Mouse (Mus musculus) liver, embryonic 14.5 days (tissue): ENCODE results near the gene Fam219a. TPM values are rescaled to one million over a fixed set of nuclear protein-coding genes. Genes with fewer than 3 reads are reported as not detected.

Source experiments
- ATAC-seq: fragments of 200-750 bp; cut with Nextera tagmentation; 2 replicates; pipeline ENCODE4 v1.8.0; 2017; ENCODE audit warnings: moderate number of reproducible peaks, mild to moderate bottlenecking, moderate library complexity; ENCODE audit not compliant: insufficient read depth
- DNase-seq, 3 experiments: peaks; one replicate each; pipeline ENCODE4 v3.0.0-alpha.2; 2012 to 2013; ENCODE audit warnings: low read depth in 3 of 3, low spot score in 3 of 3
- H3K27ac ChIP-seq: fragments of 300-500 bp; sonication (generic); 2 replicates; pipeline ENCODE4 v1.5.1; 2014; ENCODE audit warnings: moderate library complexity, mild to moderate bottlenecking, control low read depth, inconsistent platforms
- H3K27me3 ChIP-seq: fragments of 300-500 bp; sonication (generic); 2 replicates; pipeline ENCODE4 v1.6.1; 2014; ENCODE audit warnings: mild to moderate bottlenecking, low read length, moderate library complexity; ENCODE audit not compliant: control insufficient read depth, insufficient read depth
- H3K36me3 ChIP-seq: fragments of 300-500 bp; sonication (generic); replicated peaks from 2 replicates; pipeline ENCODE4 v1.6.1; 2014; ENCODE audit warnings: low read depth; ENCODE audit not compliant: control insufficient read depth, insufficient read depth
- H3K4me1 ChIP-seq, 2 experiments: fragments of 200-500 bp in 1 of 2; fragments of 300-500 bp in 1 of 2; sonication (generic) in 1 of 2; replicated peaks; 2 replicates each; pipeline ENCODE4 v1.6.1; 2012 to 2014; ENCODE audit warnings: antibody characterized with exemption in 1 of 2, inconsistent platforms in 1 of 2, low read length in 1 of 2; ENCODE audit not compliant: control insufficient read depth in 2 of 2, insufficient read depth in 2 of 2
- H3K4me2 ChIP-seq: fragments of 300-500 bp; sonication (generic); 2 replicates; pipeline ENCODE4 v1.6.1; 2014; ENCODE audit warnings: low read depth, mild to moderate bottlenecking, control low read depth, moderate library complexity
- H3K4me3 ChIP-seq, 2 experiments: fragments of 200-500 bp in 1 of 2; fragments of 300-500 bp in 1 of 2; sonication (generic) in 1 of 2; 2 replicates each; pipeline ENCODE4 v1.5.1; 2012 to 2014; ENCODE audit warnings: low read depth in 2 of 2, low read length in 2 of 2, mild to moderate bottlenecking in 2 of 2, control low read depth in 1 of 2, inconsistent platforms in 1 of 2, moderate library complexity in 1 of 2; ENCODE audit not compliant: insufficient read depth in 1 of 2
- H3K9ac ChIP-seq: fragments of 300-500 bp; sonication (generic); replicated peaks from 2 replicates; pipeline ENCODE4 v1.6.1; 2014; ENCODE audit warnings: mild to moderate bottlenecking, control low read depth, moderate library complexity
- H3K9me3 ChIP-seq: fragments of 300-500 bp; sonication (generic); 2 replicates; pipeline ENCODE4 v1.6.1; 2016; ENCODE audit warnings: low read length, mixed read lengths; ENCODE audit not compliant: control insufficient read depth
- CTCF ChIP-seq: IDR thresholded peaks from 2 replicates; pipeline ENCODE4 v1.5.1; 2016; ENCODE audit warnings: antibody characterized with exemption, low read depth, control low read depth
- EP300 ChIP-seq: IDR thresholded peaks from 2 replicates; pipeline ENCODE4 v1.6.1; 2016; ENCODE audit warnings: antibody characterized with exemption, low read depth
- WGBS: fragments of 180-500 bp; shearing (Covaris S2); extraction: QIAGEN DNeasy Blood & Tissue Kit; methylation state at CpG from one replicate; pipeline ENCODE4 v1.1.7; 2014; ENCODE audit not compliant: insufficient replicate concordance; 5-methylcytosine and 5-hydroxymethylcytosine counted together
- polyA plus RNA-seq, 2 experiments: library from polyadenylated mRNA; depleted of rRNA in 1 of 2; stranded (reverse) in 1 of 2; unstranded in 1 of 2; fragments of >200 nt; fragmentation: Nextera tagmentation in 1 of 2; extraction: Ambion mirVana in 1 of 2; gene quantifications; 2 replicates each; pipeline versions ENCODE4 v1.2.1 to v1.2.3; 2012 to 2014

Gene Fam219a
- polyA plus RNA-seq, 2 experiments: 0.38 to 1.8 TPM

DNA sequence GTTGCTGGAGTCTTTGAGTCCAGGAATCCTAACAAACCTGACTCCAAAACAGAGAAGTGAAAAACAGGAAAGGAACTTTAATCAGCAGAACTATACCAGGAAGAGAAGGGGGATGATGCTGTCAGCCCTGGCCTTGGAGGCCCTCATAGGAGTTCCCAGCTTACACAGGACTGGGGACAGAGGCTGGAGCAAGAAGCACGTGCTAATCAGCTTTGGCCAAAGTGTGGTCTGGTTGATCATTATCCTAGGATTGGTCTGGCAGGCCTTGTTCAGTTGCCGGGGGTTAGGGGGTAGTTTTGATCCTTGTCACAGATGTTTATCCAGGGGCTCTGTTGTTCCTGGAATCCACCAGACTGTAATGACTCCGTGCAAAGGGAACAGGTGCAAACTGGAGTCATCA is 75.0 kb downstream of the Fam219a start:
- no peak overlapping the region for H3K4me2 ChIP-seq
- peaks cover 0 to 12% of the 10 kb centered on the region in 2 experiments; a peak in 2 of 4 replicates for H3K4me1 ChIP-seq
- DNase-seq: no peak
- WGBS: 23% methylated on average over 3 of the region's 3 CpGs
- peaks cover 35% of the 10 kb centered on the region for H3K27me3 ChIP-seq
- no peaks in the 10 kb centered on the region for H3K9me3 ChIP-seq
- no peaks in the 10 kb centered on the region for H3K36me3 ChIP-seq
- peak; percentile 45; the same call in 1 of the 2 replicates for ATAC-seq
- TF ChIP-seq CTCF (no peak), EP300 (no peak)
- H3K9ac ChIP-seq: no peak overlapping the region
- H3K27ac ChIP-seq: no peak overlapping the region
- no peak overlapping the region for H3K4me3 ChIP-seq

DNA sequence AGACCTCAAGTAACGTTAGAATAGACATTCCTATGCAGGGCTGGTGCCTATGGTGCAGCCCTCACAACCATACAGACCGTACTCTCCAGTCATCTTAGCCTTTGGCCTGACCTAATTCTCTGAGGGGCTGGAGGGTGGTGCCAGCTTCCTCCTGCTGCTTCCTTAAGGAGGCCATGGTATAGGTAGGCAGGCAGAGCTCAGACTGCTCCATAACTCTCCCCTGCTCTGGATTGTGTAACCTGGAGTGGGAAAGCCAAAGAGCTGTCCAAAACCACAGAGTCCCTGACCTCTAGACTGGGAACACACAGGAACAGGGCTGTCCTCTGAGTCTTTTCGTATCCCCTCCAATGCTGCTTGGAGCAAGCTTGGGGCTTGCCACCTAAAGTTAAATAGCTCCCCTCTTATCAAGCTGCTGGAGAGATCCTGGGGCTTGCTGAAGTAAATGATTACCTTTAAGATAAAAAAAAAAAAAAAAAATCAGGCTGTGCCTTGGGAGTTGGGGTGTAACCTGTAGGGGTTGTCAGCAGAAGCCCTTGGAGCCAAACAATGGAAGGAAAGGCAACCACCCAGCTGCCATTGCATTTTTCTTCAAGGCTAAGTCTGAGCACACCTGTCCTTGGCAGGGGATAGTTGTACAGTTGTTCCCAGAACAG is 75.7 kb downstream of the Fam219a start:
- peaks cover 28% of the 10 kb centered on the region for H3K27me3 ChIP-seq
- DNase-seq: no peak
- 53% methylated on average over 3 of the region's 3 CpGs for WGBS
- H3K36me3 ChIP-seq: no peaks in the 10 kb centered on the region
- no peak overlapping the region for H3K9ac ChIP-seq
- H3K4me1 ChIP-seq: peaks cover 0 to 12% of the 10 kb centered on the region in 2 experiments; a peak in 2 of 4 replicates
- ATAC-seq: no peak
- no peak overlapping the region for H3K27ac ChIP-seq
- H3K4me2 ChIP-seq: no peak overlapping the region
- no peak overlapping the region for H3K4me3 ChIP-seq
- TF ChIP-seq CTCF (no peak), EP300 (no peak)
- H3K9me3 ChIP-seq: no peaks in the 10 kb centered on the region

DNA sequence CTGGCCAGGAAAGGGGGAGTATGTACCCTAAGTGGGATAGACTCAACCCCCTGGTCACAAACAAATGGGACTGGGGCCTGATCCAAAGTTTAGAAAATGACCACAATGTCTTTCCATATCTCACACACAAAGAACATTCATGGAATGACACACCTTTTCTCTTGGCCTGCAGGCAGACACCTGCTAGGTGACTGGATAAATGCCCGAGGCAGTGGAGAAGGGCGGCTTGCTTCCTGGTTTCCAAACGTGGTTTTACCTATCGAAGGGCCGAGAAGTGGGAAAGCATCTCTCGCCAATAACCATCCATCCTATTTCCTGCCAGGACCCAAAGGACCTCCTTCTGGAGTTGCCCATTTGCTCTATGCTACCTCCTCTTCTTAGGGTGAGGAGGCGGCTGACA is 76.4 kb downstream of the Fam219a start:
- 55% methylated on average over 7 of the region's 7 CpGs for WGBS
- H3K27ac ChIP-seq: no peak overlapping the region
- peaks cover 0 to 12% of the 10 kb centered on the region in 2 experiments; a peak in 2 of 4 replicates for H3K4me1 ChIP-seq
- H3K9ac ChIP-seq: no peak overlapping the region
- no peak overlapping the region for H3K4me2 ChIP-seq
- TF ChIP-seq EP300: no peak
- TF ChIP-seq CTCF: no peak
- H3K27me3 ChIP-seq: peaks cover 21% of the 10 kb centered on the region
- H3K9me3 ChIP-seq: no peaks in the 10 kb centered on the region
- no peak overlapping the region for H3K4me3 ChIP-seq
- no peak for DNase-seq
- no peaks in the 10 kb centered on the region for H3K36me3 ChIP-seq
- ATAC-seq: no peak

DNA sequence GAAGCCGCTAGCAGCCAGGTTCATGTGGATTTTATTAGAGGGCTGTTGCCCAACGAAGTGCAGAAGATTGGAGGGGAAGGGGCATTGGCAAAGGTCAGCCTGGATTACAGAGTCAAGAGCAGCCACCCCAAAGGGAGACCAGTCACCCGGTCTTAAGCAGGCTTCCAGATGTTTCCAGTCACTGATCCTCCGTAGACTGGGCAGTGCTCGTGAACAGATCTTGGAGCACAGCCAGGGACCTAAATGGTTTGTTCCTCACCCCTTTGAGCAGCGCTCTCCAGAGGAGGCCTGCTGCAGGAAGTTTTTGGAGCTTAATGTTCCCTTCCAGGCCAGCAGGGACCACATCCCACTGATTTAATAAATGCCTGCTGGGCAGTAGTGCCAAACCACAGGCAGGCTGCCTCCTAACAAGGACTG is 87.7 kb downstream of the Fam219a start:
- no peak for ATAC-seq
- no peak overlapping the region for H3K4me3 ChIP-seq
- H3K9ac ChIP-seq: no peak overlapping the region
- TF ChIP-seq CTCF (no peak), EP300 (no peak)
- 67% methylated on average over 6 of the region's 6 CpGs for WGBS
- H3K27me3 ChIP-seq: no peaks in the 10 kb centered on the region
- no peak overlapping the region for H3K27ac ChIP-seq
- H3K4me2 ChIP-seq: no peak overlapping the region
- H3K9me3 ChIP-seq: no peaks in the 10 kb centered on the region
- no peaks in the 10 kb centered on the region for H3K36me3 ChIP-seq
- H3K4me1 ChIP-seq: no peaks in the 10 kb centered on the region
- no peak for DNase-seq

DNA sequence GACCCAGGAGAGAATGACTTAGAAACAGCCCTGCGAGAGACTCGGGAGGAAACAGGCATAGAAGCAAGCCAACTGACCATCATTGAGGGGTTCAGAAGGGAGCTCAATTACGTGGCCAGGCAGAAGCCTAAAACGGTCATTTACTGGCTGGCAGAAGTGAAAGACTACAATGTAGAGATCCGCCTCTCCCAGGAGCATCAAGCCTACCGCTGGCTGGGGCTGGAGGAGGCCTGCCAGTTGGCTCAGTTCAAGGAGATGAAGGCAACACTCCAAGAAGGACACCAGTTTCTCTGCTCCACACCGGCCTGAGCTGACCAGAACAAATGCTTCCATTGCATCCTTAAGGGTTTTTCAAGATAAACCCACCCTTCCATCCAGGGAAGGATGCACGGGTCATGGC is 89.1 kb downstream of the Fam219a start:
- Histone ChIP-seq H3K27ac (no peak overlapping the region), H3K4me3 (no peak overlapping the region), H3K4me2 (no peak overlapping the region), H3K9ac (no peak overlapping the region), H3K27me3 (no peaks in the 10 kb centered on the region), H3K4me1 (no peaks in the 10 kb centered on the region), H3K36me3 (no peaks in the 10 kb centered on the region), H3K9me3 (no peaks in the 10 kb centered on the region)
- no peak for ATAC-seq
- TF ChIP-seq CTCF (no peak), EP300 (no peak)
- no peak for DNase-seq
- WGBS: 63% methylated on average over 8 of the region's 8 CpGs
